Mouse (Mus musculus): ENCODE measurements around the gene Hdac9. TPM values are rescaled to one million over a fixed set of nuclear protein-coding genes. Genes with fewer than 3 reads are reported as not detected.

Gene Hdac9
- polyA plus RNA-seq, 1 experiment from 2014 or later, result 7.6 TPM

DNA sequence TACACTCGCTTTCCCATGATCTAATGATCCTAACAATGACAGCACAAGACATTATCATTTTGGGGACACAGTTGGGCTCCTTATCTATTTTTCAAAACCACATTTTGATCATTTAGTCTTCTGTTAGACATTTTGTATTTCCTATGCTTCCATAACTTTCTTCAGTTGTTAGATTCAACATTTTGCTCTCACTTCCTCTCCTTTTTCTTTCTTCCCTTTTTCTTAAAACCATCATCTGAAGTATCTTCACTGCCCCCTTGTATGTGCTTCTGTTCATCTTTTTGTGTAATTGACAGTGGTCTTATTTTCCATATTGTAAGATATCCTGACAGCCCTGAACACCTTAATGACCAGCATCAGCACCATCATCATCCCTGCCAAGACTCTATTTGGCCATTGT is 725.6 kb downstream of the Hdac9 start:
- Histone ChIP-seq H3K4me3 (ENCODE audit: low read depth, low read length) (no peak overlapping the region), H3K27me3 (ENCODE audit: insufficient read depth, low read length) (no peaks in the 10 kb centered on the region), H3K4me2 (no peak overlapping the region), H3K27ac (ENCODE audit: low read depth) (no peak overlapping the region), H3K36me3 (ENCODE audit: insufficient read depth) (no peaks in the 10 kb centered on the region), H3K9me3 (ENCODE audit: low read depth, low read length) (no peaks in the 10 kb centered on the region), H3K9ac (no peak overlapping the region), H3K4me1 (ENCODE audit: insufficient read depth) (no peaks in the 10 kb centered on the region)
- no peak for ATAC-seq (ENCODE audit: insufficient read depth)
- 77% methylated on average over 1 of the region's 1 CpGs for WGBS
- no peak for DNase-seq
- no peak for TF ChIP-seq CTCF (IDR thresholded peaks at IDR 0.05; ENCODE audit: low read depth)

- no peaks in the 10 kb centered on the region for H3K27me3 ChIP-seq (ENCODE audit: insufficient read depth, low read length)
- no peaks in the 10 kb centered on the region for H3K9me3 ChIP-seq (ENCODE audit: low read depth, low read length)
- ATAC-seq (ENCODE audit: insufficient read depth), result no peak
- no peak overlapping the region for H3K4me2 ChIP-seq
- no peak for DNase-seq
- H3K4me1 ChIP-seq (ENCODE audit: insufficient read depth), result no peaks in the 10 kb centered on the region
- no peak overlapping the region for H3K27ac ChIP-seq (ENCODE audit: low read depth)
- no peaks in the 10 kb centered on the region for H3K36me3 ChIP-seq (ENCODE audit: insufficient read depth)
- 78% methylated on average over 4 of the region's 4 CpGs for WGBS
- H3K9ac ChIP-seq, result no peak overlapping the region
- H3K4me3 ChIP-seq (ENCODE audit: low read depth, low read length), result no peak overlapping the region
- no peak for TF ChIP-seq CTCF (IDR thresholded peaks at IDR 0.05; ENCODE audit: low read depth)
Observed at GRCm38 (mm10) chr12:34178931-34179330, 738.0 kb downstream of the Hdac9 start.

- WGBS, result 87% methylated on average over 3 of the region's 3 CpGs
- no peak overlapping the region for H3K4me2 ChIP-seq
- H3K9me3 ChIP-seq (ENCODE audit: low read depth, low read length), result no peaks in the 10 kb centered on the region
- no peak for DNase-seq
- H3K36me3 ChIP-seq (ENCODE audit: insufficient read depth), result no peaks in the 10 kb centered on the region
- TF ChIP-seq CTCF (IDR thresholded peaks at IDR 0.05; ENCODE audit: low read depth), result no peak
- no peak overlapping the region for H3K27ac ChIP-seq (ENCODE audit: low read depth)
- no peak overlapping the region for H3K9ac ChIP-seq
- H3K27me3 ChIP-seq (ENCODE audit: insufficient read depth, low read length), result no peaks in the 10 kb centered on the region
- H3K4me1 ChIP-seq (ENCODE audit: insufficient read depth), result no peaks in the 10 kb centered on the region
- no peak for ATAC-seq (ENCODE audit: insufficient read depth)
- no peak overlapping the region for H3K4me3 ChIP-seq (ENCODE audit: low read depth, low read length)
Observed at GRCm38 (mm10) chr12:34176790-34177189, 740.1 kb downstream of the Hdac9 start.

DNA sequence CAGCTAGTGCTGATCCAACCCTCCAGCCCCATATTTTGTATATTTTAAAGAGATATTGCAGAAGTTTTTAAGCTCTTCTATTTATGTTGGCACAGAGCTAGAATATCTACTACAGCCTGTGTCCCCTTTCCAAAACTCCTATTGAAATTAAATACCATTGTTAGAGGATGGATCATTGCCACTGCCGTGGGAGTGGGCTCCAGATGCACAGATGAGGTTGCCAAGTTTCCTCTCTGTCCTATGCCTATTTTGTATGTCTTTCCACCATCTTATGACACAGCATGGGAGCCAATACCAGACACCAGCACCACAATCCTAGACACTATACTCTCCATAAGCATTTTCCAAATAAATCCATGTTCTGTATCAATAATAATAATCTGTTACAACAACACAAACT is 743.9 kb downstream of the Hdac9 start:
- Histone ChIP-seq H3K4me3 (ENCODE audit: low read depth, low read length) (no peak overlapping the region), H3K4me1 (ENCODE audit: insufficient read depth) (no peaks in the 10 kb centered on the region), H3K27me3 (ENCODE audit: insufficient read depth, low read length) (no peaks in the 10 kb centered on the region), H3K36me3 (ENCODE audit: insufficient read depth) (no peaks in the 10 kb centered on the region), H3K27ac (ENCODE audit: low read depth) (no peak overlapping the region), H3K4me2 (no peak overlapping the region), H3K9ac (no peak overlapping the region), H3K9me3 (ENCODE audit: low read depth, low read length) (no peaks in the 10 kb centered on the region)
- no peak for DNase-seq
- 54% methylated on average over 1 of the region's 1 CpGs for WGBS
- TF ChIP-seq CTCF (IDR thresholded peaks at IDR 0.05; ENCODE audit: low read depth), result no peak
- ATAC-seq (ENCODE audit: insufficient read depth), result no peak

GRCm38 (mm10) chr12:34170601-34171000 is 746.3 kb downstream of the Hdac9 start:
- Histone ChIP-seq H3K9me3 (ENCODE audit: low read depth, low read length) (no peaks in the 10 kb centered on the region), H3K27ac (ENCODE audit: low read depth) (no peak overlapping the region), H3K4me3 (ENCODE audit: low read depth, low read length) (no peak overlapping the region), H3K4me1 (ENCODE audit: insufficient read depth) (no peaks in the 10 kb centered on the region), H3K9ac (no peak overlapping the region), H3K27me3 (ENCODE audit: insufficient read depth, low read length) (no peaks in the 10 kb centered on the region), H3K4me2 (no peak overlapping the region), H3K36me3 (ENCODE audit: insufficient read depth) (no peaks in the 10 kb centered on the region)
- DNase-seq (no peak), ATAC-seq (ENCODE audit: insufficient read depth) (no peak)
- no peak for TF ChIP-seq CTCF (IDR thresholded peaks at IDR 0.05; ENCODE audit: low read depth)
- 41% methylated on average over 3 of the region's 3 CpGs for WGBS

- no peaks in the 10 kb centered on the region for H3K4me1 ChIP-seq (ENCODE audit: insufficient read depth)
- H3K9ac ChIP-seq, result no peak overlapping the region
- H3K9me3 ChIP-seq (ENCODE audit: low read depth, low read length), result no peaks in the 10 kb centered on the region
- TF ChIP-seq CTCF (IDR thresholded peaks at IDR 0.05; ENCODE audit: low read depth), result no peak
- no peak overlapping the region for H3K4me3 ChIP-seq (ENCODE audit: low read depth, low read length)
- H3K36me3 ChIP-seq (ENCODE audit: insufficient read depth), result no peaks in the 10 kb centered on the region
- no peaks in the 10 kb centered on the region for H3K27me3 ChIP-seq (ENCODE audit: insufficient read depth, low read length)
- no peak for ATAC-seq (ENCODE audit: insufficient read depth)
- no peak for DNase-seq
- WGBS, result 89% methylated on average over 4 of the region's 4 CpGs
- no peak overlapping the region for H3K27ac ChIP-seq (ENCODE audit: low read depth)
- no peak overlapping the region for H3K4me2 ChIP-seq
Observed at GRCm38 (mm10) chr12:34165674-34166073, 751.2 kb downstream of the Hdac9 start.

GRCm38 (mm10) chr12:34156301-34156700 is 760.6 kb downstream of the Hdac9 start:
- ATAC-seq (ENCODE audit: insufficient read depth), result no peak
- 72% methylated on average over 6 of the region's 6 CpGs for WGBS
- no peaks in the 10 kb centered on the region for H3K9me3 ChIP-seq (ENCODE audit: low read depth, low read length)
- no peak overlapping the region for H3K9ac ChIP-seq
- no peak for DNase-seq
- no peak for TF ChIP-seq CTCF (IDR thresholded peaks at IDR 0.05; ENCODE audit: low read depth)
- H3K27me3 ChIP-seq (ENCODE audit: insufficient read depth, low read length), result no peaks in the 10 kb centered on the region
- H3K36me3 ChIP-seq (ENCODE audit: insufficient read depth), result no peaks in the 10 kb centered on the region
- H3K4me1 ChIP-seq (ENCODE audit: insufficient read depth), result no peaks in the 10 kb centered on the region
- no peak overlapping the region for H3K27ac ChIP-seq (ENCODE audit: low read depth)
- H3K4me3 ChIP-seq (ENCODE audit: low read depth, low read length), result no peak overlapping the region
- no peak overlapping the region for H3K4me2 ChIP-seq

DNA sequence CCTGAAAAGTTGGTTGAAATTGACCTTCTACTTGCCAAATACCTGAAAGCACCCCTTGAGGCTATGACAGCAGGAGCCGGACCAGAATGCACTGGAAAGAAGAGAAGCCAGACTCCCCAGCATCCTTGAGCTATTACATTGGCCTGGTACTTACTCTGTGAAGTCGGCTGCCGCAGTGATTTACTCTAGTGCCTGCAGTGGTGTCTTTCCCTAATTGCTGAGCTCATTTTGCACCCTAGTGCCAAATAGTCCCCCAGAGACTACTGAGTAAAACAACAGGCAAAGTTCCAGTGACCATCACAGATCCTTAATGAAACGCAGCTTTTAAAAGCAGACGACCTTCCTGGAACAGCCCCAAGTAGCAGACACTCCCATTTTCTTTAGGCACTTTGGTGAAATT is 761.2 kb downstream of the Hdac9 start:
- no peaks in the 10 kb centered on the region for H3K36me3 ChIP-seq (ENCODE audit: insufficient read depth)
- WGBS, result 38% methylated on average over 5 of the region's 5 CpGs
- H3K4me2 ChIP-seq, result no peak overlapping the region
- H3K27me3 ChIP-seq (ENCODE audit: insufficient read depth, low read length), result no peaks in the 10 kb centered on the region
- no peak overlapping the region for H3K4me3 ChIP-seq (ENCODE audit: low read depth, low read length)
- no peaks in the 10 kb centered on the region for H3K9me3 ChIP-seq (ENCODE audit: low read depth, low read length)
- TF ChIP-seq CTCF (IDR thresholded peaks at IDR 0.05; ENCODE audit: low read depth), result no peak
- DNase-seq, result no peak
- ATAC-seq (ENCODE audit: insufficient read depth), result no peak
- H3K4me1 ChIP-seq (ENCODE audit: insufficient read depth), result no peaks in the 10 kb centered on the region
- H3K9ac ChIP-seq, result no peak overlapping the region
- no peak overlapping the region for H3K27ac ChIP-seq (ENCODE audit: low read depth)

All from lung, embryonic 14.5 days (tissue).